Mouse (Mus musculus): ENCODE measurements around the gene Fcmr.
A peak's percentile ranks its signal among the peaks of the same experiment; 100 is the strongest.

Fcmr gene

DNA sequence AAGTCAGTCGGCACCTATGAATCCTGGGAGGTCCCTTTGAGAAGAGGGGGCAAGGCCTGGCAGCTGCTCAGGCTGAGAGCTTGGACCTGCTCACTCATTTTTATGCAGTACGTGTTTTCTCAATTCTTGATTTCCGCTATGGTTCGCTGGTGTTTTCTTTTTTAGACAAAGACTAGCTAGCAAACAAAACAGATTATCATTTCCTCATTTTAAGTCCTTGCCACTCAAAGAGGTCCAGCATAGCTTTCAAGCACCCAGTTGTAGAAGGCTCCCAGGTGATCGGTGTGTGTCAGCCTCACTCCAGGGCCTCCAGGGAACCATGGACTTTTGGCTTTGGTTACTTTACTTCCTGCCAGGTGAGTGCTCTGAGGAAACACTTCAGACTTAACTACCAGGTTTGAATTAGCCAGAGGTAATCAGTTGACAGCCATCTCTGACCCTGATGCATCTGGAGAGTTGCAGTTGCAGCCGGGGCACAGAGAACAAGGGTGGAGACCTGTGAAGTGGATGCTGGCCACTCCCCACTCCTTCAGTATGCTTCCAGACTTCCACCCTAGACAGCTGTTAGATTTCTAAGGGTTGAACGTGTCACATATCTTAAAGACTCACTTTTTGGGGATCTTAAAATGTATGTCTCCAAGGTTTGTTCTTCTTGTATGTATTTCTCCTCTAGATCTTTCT lies at the start of gene Fcmr:
Gene Fcmr (plus strand): TSS at position 129 of the 681 bp plus-strand sequence.
- no peak for DNase-seq

DNA sequence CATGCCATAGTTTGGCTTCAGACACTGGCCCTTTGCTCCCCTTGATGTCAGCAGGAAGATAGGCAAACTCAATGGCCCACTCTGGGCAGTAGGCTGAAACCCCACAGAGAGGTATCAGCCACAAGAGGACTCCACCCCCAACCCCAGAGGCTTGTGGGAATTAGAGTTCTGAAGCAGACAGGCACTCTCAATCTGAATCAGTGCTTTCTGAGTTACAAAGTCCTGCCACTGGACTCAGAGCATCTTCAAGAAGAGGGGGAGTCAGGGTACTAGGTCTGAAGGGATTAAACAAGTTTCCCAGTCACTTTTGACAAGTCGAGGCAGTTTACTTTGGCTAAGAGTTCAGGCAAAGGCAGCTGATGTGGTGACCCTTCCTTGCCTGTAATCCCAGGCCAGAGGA lies 45.7 kb upstream of the Fcmr start:
- DNase-seq = peak; percentile 50 to 61

GRCm38 (mm10) chr1:130820316-130821148 lies 44.9 kb upstream of the Fcmr start:
- DNase-seq = peak in 1 of 2 experiments; percentile 51

DNA sequence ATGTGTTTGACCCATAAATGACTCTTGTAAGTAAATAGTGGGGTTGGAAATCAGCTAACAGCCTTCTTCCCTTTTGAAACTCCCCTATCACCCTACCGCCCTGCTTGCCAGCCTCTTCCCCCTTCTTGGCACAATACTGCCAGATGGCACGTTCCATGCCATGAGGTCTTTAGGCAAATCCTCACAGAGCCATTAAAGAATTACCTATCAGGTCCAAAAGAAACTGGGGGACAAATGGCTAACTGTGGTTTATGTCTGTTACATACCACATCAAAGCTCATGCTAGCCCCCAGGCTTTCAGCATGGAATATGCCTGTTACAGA lies 44.4 kb upstream of the Fcmr start:
- DNase-seq = no peak

DNA sequence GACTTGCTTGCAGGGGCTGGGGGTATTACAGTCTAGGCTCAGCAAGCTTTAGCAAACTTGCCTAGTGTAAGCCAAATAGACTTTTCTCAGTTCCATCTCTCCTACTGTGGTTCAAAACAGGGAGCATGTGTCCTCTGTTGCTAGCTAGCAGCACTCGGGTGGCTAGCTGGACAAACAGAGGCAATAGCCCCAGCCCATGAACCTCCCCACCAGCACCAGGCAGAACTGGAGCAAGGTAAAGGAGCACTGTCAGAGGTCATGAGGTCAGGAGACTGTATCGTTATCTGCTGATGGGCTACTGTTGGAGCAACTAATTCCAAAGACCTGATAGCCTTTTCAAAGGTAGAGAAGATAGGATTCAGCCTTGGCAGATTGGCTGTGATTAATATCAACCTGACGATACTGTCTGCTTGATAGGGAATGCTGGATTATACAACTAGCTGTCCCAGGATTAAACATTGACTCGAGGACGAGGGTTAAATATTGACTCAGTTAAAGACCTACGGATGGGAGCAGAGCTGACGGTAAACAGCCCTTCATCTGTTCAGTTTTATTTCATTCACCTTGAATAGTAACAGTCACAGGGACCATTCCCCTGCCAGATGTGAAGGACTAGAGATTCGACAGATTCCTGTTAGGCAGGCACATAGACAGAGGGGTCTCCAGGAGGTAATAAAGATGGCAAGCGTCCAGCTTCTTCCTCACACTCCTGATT lies 43.4 kb upstream of the Fcmr start:
- DNase-seq = peak; percentile 52 to 90

GRCm38 (mm10) chr1:130826448-130826847 lies 39.0 kb upstream of the Fcmr start, which contains the start of gene Pigr:
Pigr (plus strand) TSS chr1:130826684.
- DNase-seq = peak in 1 of 2 experiments; percentile 60

GRCm38 (mm10) chr1:130828656-130829055 lies 36.8 kb upstream of the Fcmr start:
- peak in 1 of 2 experiments; percentile 60 for DNase-seq

- DNase-seq = no peak
Observed at GRCm38 (mm10) chr1:130829906-130830830, 35.3 kb upstream of the Fcmr start.

DNA sequence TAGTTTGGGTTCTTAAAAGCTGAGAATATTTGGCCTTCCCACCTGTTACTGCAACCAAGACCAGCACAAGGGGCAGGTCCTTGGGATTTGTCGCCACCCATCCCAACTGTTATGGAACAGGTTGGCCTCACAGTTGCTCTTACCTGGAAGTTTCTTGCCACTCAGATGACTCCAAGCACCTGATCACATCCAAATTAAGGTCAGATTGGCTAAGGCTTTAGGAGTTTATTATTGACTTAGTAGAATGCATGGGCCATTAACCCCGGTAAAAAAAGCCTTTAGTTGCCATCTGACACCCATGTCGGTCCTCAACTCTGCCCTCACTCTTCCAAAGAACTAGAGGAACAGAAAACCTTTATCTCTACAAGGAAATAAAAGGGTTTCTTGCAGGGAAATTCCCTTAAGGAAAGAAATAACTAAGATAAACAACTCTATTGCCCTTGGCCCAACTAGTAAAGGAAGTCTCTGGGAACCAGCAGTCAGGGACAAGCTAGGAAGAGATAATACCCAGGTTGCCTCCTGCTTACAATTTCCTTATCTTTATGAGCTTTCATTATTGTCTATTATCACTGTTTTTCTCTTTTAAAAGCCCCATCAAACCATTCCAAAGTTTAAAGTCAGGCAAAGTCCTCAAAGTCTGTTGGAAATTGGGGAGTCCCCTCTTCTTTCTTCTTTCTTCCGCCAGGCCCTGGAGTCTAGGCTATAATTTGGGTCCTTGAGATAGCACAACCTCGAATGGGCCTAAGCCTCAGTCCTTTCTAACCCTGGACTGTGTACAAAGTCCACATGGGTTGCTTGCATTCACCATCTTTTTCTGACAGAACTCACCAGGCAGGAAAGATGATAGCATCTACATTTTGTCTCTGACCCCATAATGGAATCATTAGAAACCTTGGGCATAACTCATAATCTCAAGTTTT lies 33.0 kb upstream of the Fcmr start:
- DNase-seq = peak; percentile 68 to 88

DNA sequence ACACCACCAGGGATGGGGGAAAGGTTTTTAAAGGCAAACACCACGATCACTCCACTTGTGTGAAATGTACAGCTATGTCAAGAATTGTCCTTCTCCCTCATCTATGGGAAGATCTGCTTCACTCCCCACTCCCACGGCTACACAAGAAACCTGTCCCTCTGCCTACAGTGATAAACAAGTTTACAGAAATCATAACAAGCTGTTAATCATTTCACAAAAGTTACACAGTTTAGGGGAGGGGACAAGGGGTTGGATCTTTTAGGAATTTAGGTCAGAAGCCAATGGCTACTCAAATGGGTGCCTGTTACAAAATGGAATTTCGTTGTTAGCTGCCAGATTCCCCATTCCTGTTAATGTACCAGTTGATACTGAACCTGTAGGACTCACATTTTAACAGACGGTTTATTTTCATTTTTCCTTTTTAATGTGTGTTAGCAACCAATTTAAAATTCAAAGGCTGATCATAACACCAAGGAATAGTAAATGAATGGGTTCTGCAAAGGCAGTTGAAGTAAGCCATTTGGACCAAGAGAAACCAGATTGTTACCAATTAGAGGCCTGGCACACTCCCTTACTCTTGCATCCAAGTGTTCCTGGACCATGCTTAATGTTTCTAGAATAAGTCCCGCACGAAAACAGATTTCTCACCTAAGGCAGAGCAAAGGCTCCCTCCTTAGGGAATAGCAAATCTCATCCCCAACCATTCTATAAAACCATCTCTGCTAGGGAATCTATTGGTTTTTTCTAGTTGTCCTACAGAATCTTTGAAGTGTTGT lies 30.1 kb upstream of the Fcmr start:
- DNase-seq = peak; percentile 52 to 75

DNA sequence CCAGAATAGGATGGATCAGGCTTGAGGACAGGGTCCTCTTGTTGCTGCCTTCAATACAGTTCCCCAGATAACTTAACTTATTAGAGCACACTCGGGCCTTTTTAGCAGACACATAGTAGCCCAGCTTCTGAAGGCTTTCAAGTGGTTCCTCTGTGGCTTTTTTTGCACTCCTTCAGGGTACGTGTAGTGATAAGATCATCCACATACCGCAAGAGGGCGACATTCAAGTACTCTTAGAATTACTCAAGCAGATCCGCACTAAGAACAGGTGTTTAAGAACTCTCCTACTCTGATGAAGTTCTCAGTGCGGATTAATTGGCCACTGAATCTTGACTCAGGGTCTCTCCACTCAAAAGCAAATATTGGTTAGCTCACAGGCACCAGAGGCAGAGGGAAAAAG lies 27.2 kb upstream of the Fcmr start:
- DNase-seq = peak; percentile 67 to 75

DNA sequence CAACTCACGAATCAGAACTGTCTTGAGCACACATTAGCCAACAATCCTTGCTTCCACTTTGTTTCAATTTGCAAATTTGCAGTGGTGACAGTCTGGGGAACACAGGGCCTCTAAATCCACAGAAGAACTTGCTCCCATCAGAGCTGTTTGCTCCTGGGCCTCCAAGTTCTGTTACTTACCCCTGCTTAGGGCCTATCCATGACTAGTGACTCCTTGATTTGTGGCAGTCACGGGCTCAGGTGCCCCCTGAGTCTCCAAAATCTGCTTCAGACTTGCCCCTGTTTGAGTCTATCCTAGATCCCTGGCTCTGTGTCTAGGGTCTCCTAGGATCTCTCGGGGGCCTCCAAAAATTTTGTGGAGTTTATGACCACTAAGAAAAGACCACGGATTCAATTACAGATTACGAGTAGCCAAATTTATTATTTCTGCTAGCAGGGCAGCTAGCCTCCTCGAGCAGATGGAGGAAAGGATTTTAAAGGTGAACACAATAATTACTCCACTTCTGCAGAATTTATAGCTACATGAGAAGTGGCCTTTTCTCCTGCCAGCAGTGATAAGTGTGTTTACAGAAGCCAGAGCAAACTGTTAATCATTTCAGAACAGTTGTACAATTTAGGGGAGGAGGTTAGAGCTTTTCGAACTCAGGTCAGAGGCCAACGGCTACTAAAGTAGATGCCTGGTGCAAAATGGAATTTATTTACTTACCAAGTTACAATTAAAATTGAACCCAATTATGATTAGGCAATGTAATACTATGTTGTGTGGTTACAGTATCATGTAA lies 24.7 kb upstream of the Fcmr start:
- DNase-seq = peak; percentile 43 to 75

GRCm38 (mm10) chr1:130841621-130842020 lies 23.8 kb upstream of the Fcmr start:
- DNase-seq = no peak

DNA sequence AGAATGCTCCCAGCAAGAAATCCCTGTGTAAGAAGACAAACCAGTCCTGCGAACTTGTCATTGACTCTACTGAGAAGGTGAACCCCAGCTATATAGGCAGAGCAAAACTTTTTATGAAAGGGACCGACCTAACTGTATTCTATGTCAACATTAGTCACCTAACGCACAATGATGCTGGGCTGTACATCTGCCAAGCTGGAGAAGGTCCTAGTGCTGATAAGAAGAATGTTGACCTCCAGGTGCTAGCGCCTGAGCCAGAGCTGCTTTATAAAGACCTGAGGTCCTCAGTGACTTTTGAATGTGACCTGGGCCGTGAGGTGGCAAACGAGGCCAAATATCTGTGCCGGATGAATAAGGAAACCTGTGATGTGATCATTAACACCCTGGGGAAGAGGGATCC lies 21.0 kb upstream of the Fcmr start:
- DNase-seq = no peak

DNA sequence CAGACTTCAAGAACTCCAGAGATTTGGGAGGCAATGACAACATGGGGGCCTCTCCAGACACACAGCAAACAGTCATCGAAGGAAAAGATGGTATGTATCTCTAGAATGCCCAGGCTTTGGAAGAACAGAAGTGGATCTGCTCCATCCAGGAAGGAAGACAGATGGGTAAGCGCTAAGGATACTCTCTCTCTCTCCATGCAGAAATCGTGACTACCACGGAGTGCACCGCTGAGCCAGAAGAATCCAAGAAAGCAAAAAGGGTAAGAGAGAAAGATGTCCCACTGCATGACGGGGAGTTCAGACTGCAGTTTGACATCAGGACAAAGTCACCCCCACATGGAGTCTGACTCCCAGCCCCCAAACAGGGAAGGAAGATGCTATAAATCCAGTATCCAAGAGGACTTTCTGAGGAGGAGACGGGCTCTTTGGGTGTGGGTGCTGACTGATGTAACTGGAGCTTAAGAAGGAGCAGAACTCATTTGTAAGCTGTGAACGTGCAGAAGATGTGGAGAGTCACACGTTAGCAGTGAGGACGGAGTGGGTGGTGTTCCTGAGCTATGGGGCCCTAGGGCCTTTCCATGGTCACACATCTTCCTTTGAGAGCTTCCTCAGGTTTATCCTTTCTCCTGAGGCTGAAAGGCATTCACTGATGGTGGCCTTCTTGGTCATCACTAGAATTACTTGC lies 15.8 kb upstream of the Fcmr start:
- DNase-seq = no peak

DNA sequence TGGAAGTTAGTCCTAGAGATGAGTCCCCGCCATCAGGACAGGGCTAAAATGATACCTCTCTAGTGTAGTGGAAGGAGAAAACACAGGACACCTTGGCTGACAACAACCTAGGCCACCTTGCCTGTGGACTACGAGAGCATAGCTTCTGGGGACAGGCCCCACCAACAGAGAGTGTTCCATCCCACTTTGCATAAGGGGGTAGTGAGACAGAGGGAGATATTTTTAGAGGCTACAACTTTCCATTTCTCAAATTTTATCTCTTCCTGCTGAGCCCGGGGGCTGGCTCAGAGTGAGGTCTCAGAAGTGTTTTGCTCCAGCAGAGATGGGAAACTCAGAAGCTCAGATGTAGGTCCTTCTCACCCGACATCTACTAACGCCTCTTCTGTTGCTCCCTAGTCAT lies 15.1 kb upstream of the Fcmr start:
- DNase-seq = no peak

DNA sequence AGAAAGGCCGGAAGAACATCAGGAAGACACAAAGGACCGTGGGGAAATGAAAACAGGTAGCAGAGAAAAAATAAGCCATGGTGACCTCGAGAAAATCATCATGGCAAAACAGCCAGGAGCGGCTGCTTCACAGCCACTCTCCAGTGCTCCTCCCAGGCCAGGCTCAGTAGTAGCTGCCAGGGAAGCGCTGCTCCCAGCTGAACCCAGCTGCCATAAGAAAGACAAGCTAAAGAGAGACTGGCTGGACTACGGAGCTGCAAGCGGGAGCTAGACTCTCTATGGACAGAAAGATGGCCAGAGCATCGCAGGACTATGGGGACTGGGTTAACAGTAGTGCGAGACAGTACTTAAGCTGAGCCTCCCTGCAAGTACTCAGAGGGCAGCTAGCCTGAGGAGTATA lies 10.7 kb upstream of the Fcmr start:
- no peak for DNase-seq

DNA sequence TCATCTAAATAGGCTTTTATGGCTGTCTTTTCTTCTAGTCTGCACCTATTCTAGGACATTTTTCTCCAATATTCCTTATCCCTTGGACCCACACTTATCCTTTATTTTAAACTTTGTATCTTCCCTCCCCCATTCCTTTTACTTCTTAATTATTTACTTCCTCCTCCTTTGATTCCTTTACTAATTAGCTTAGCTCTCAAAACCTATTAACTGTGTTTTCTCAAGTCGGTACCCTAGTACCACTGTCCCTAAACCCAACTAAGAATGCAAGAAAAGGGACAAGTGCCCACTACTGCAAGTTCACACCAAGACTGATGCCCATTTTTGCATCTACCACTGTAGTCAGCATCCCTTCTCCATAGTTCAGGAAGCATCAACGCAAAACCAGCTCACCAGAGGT lies 9.7 kb upstream of the Fcmr start:
- no peak for DNase-seq

DNA sequence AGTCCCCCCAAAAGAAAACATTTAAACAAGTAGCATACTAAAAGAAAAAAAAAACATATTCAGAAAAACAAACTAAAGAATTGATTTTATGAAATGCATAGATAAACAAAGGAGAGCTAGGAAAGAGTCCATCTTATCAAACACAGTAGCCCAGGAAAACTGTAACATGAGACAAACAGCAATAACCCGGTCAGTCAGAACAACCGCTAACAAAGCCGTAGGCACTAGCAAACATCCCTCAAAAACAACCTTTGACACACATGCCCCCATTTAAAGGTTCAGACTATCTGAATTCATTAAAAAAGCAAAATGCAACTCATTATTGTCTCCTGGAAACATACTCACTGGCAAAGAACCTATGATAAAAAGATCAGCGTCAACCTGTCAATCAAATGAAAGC lies 8.0 kb upstream of the Fcmr start:
- no peak for DNase-seq
